Mouse (Mus musculus): ENCODE measurements at regions not wholly inside any gene's neighbourhood (a gene's known extent, or its start where the extent isn't known, plus 50 kb on each side); places are given as distances from the start of the nearest gene placed in this dataset.

GRCm38 (mm10) chr13:53639584-53639983 lies 166.7 kb upstream of the Msx2 start:
- H3K4me3 ChIP-seq (replicated peaks), result no peak overlapping the region
- H3K4me1 ChIP-seq (replicated peaks), result no peaks in the 10 kb centered on the region
- DNase-seq, result no peak
- H3K27me3 ChIP-seq, result no peaks in the 10 kb centered on the region
- H3K9me3 ChIP-seq (replicated peaks), result no peaks in the 10 kb centered on the region
- no peaks in the 10 kb centered on the region for H3K36me3 ChIP-seq
- no peak for ATAC-seq (ENCODE audit: low read depth)
- no peak overlapping the region for H3K9ac ChIP-seq
- WGBS (ENCODE audit: insufficient replicate concordance), result 70% methylated on average over 5 of the region's 5 CpGs
- H3K27ac ChIP-seq, result no peak overlapping the region
- H3K4me2 ChIP-seq, result no peak overlapping the region

- WGBS (ENCODE audit: insufficient replicate concordance), result 62% methylated on average over 10 of the region's 10 CpGs
- ATAC-seq (ENCODE audit: low read depth) (no peak), DNase-seq (no peak)
- no peak overlapping the region for H3K4me2 ChIP-seq
- H3K27ac ChIP-seq, result no peak overlapping the region
- H3K4me1 ChIP-seq (replicated peaks), result no peaks in the 10 kb centered on the region
- H3K9ac ChIP-seq, result no peak overlapping the region
- no peak overlapping the region for H3K4me3 ChIP-seq (replicated peaks)
- no peaks in the 10 kb centered on the region for H3K36me3 ChIP-seq
- H3K9me3 ChIP-seq (replicated peaks), result no peaks in the 10 kb centered on the region
- H3K27me3 ChIP-seq, result no peaks in the 10 kb centered on the region
These were observed 166.2 kb upstream of the Msx2 start for GRCm38 (mm10) chr13:53639115-53639514.

GRCm38 (mm10) chr13:53636011-53636410 lies 163.1 kb upstream of the Msx2 start:
- H3K4me2 ChIP-seq, result no peak overlapping the region
- H3K4me1 ChIP-seq (replicated peaks), result no peaks in the 10 kb centered on the region
- H3K9ac ChIP-seq, result no peak overlapping the region
- DNase-seq (no peak), ATAC-seq (ENCODE audit: low read depth) (no peak)
- WGBS (ENCODE audit: insufficient replicate concordance), result 39% methylated on average over 5 of the region's 5 CpGs
- no peaks in the 10 kb centered on the region for H3K27me3 ChIP-seq
- no peaks in the 10 kb centered on the region for H3K9me3 ChIP-seq (replicated peaks)
- no peaks in the 10 kb centered on the region for H3K36me3 ChIP-seq
- no peak overlapping the region for H3K27ac ChIP-seq
- no peak overlapping the region for H3K4me3 ChIP-seq (replicated peaks)

DNA sequence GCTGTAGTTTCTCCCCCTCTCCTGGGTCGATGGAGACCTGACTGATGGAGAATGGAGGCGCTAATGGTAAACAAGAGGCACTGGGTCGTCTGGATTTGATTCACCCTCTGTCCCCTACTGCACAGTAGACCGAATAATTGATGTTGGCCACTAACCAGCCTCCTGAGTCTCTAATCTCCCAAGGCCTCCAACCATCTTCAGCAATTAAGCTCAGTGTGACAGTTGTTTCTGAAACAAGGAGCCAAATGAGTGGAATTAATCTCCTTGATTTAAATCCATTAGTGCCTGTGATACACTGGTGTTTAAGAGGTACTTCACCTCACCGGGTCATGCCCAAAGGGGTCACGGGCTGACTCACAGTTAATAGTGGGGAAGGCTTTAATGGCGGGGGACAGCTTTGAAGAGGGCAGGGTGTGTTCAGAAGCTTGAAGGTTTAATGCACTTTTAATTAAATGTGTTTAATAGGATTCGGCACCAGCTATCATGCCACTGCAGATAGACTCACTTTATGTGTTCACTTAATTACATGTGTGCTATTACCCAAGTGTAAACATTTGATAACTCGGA lies 161.8 kb upstream of the Msx2 start:
- no peaks in the 10 kb centered on the region for H3K27me3 ChIP-seq
- DNase-seq (no peak), ATAC-seq (ENCODE audit: low read depth) (no peak)
- no peak overlapping the region for H3K27ac ChIP-seq
- H3K9me3 ChIP-seq (replicated peaks), result no peaks in the 10 kb centered on the region
- WGBS (ENCODE audit: insufficient replicate concordance), result 66% methylated on average over 9 of the region's 9 CpGs
- H3K4me3 ChIP-seq (replicated peaks), result no peak overlapping the region
- no peak overlapping the region for H3K9ac ChIP-seq
- H3K4me1 ChIP-seq (replicated peaks), result no peaks in the 10 kb centered on the region
- H3K4me2 ChIP-seq, result no peak overlapping the region
- H3K36me3 ChIP-seq, result no peaks in the 10 kb centered on the region

DNA sequence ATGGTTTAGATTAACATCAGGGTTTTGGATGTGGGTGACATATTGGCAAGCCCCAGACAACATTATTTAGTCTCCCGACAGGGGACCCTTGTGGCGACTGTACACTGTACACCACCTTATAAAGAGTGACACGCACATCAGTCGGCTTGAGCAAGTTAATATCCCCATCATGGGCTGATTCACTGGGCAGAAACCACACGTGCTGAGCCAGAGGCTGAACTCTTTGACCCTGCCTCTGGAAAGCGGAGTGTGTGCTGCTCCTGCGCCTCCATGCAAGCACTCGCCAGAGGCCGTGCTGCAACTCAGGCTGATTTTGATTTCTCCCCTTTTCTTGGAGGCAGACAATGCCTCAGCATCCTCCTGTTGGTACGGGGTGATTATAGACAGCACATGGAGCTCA lies 125.2 kb upstream of the Msx2 start:
- Histone ChIP-seq H3K4me3 (replicated peaks) (no peak overlapping the region), H3K27me3 (no peaks in the 10 kb centered on the region), H3K27ac (no peak overlapping the region), H3K9me3 (replicated peaks) (no peaks in the 10 kb centered on the region), H3K4me1 (replicated peaks) (no peaks in the 10 kb centered on the region), H3K9ac (no peak overlapping the region), H3K36me3 (no peaks in the 10 kb centered on the region), H3K4me2 (no peak overlapping the region)
- no peak for ATAC-seq (ENCODE audit: low read depth)
- DNase-seq, result no peak
- 69% methylated on average over 10 of the region's 10 CpGs for WGBS (ENCODE audit: insufficient replicate concordance)

DNA sequence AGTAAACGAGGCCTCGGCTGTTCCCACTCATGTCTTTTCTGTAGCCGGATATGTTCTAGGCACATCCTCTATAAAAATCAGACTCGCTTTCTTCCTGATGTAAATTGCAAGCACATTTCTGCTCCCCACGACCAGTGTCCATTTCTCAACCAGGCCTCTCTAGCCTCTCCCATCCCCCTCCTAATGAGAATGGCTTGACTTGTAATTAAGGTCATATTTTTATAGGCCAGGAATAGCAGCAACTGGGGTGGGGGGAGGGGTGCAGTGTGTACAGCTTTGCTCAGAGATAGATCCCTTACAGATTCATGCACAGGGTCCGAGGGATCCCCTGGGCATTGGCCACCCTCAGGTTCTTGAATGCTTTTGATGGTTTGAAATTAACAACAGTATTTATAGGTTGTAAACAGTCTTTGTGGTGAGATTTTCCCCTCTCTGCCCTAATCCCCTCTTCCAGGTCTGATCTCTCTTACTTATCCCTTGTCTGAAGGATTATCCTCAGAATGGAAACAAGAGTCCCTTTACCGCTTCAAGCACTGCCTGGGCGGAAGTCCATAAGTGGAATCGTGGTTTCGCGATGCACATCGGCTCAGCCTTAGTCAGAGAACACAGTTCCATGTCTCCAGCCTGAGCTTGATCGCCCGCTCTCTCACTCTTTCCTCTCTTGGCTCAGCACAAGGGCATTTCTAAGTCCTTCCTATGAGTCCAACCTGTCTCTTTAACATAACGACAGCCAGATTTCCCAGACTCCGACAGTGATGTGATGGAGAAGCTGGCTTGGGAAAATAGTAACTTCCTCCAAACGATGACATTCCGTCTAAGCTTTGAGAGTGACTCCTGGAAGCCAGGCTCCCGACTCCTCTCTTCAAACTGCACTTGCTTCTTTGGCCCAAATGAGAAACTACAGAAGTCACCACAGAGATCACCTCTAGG lies 124.3 kb upstream of the Msx2 start:
- 69% methylated on average over 19 of the region's 19 CpGs for WGBS (ENCODE audit: insufficient replicate concordance)
- DNase-seq, result no peak

GRCm38 (mm10) chr13:53592755-53593154 lies 119.9 kb upstream of the Msx2 start:
- 8% methylated on average over 5 of the region's 5 CpGs for WGBS (ENCODE audit: insufficient replicate concordance)
- no peaks in the 10 kb centered on the region for H3K9me3 ChIP-seq (replicated peaks)
- H3K4me1 ChIP-seq (replicated peaks), result no peaks in the 10 kb centered on the region
- no peak overlapping the region for H3K4me2 ChIP-seq
- H3K27me3 ChIP-seq, result no peaks in the 10 kb centered on the region
- H3K4me3 ChIP-seq (replicated peaks), result no peak overlapping the region
- no peak for ATAC-seq (ENCODE audit: low read depth)
- DNase-seq, result no peak
- no peak overlapping the region for H3K27ac ChIP-seq
- no peaks in the 10 kb centered on the region for H3K36me3 ChIP-seq
- no peak overlapping the region for H3K9ac ChIP-seq

More for the DNA sequence above, 124.3 kb upstream of the Msx2 start:
- Histone ChIP-seq H3K27ac (no peak overlapping the region), H3K4me3 (replicated peaks) (no peak overlapping the region), H3K9me3 (replicated peaks) (no peaks in the 10 kb centered on the region), H3K36me3 (no peaks in the 10 kb centered on the region), H3K4me2 (no peak overlapping the region), H3K4me1 (replicated peaks) (no peaks in the 10 kb centered on the region), H3K9ac (no peak overlapping the region), H3K27me3 (no peaks in the 10 kb centered on the region)
- no peak for ATAC-seq (ENCODE audit: low read depth)

DNA sequence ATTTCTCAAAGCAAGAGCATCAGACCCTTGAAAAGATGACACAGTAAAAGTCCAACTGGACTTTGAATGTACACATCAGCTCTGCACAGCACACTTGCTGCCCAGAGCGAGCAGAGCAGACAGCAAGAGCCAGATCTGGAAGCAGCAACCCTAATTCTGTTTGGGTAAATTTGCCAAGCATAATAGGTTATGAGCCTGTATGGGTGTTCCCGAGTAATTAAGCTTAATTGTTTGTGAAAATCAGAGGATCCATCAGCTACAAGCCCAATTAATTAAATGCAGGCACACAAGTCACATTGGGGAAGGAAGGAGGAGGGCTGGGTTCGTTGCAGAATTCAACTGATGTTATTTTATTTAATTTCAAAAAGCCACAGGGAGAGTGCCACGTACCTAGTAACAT lies 113.9 kb upstream of the Msx2 start:
- H3K27me3 ChIP-seq, result no peaks in the 10 kb centered on the region
- no peak for DNase-seq
- H3K9ac ChIP-seq, result no peak overlapping the region
- no peak overlapping the region for H3K4me3 ChIP-seq (replicated peaks)
- no peaks in the 10 kb centered on the region for H3K4me1 ChIP-seq (replicated peaks)
- no peak overlapping the region for H3K4me2 ChIP-seq
- H3K27ac ChIP-seq, result no peak overlapping the region
- H3K9me3 ChIP-seq (replicated peaks), result no peaks in the 10 kb centered on the region
- 52% methylated on average over 4 of the region's 4 CpGs for WGBS (ENCODE audit: insufficient replicate concordance)
- no peak for ATAC-seq (ENCODE audit: low read depth)
- no peaks in the 10 kb centered on the region for H3K36me3 ChIP-seq

DNA sequence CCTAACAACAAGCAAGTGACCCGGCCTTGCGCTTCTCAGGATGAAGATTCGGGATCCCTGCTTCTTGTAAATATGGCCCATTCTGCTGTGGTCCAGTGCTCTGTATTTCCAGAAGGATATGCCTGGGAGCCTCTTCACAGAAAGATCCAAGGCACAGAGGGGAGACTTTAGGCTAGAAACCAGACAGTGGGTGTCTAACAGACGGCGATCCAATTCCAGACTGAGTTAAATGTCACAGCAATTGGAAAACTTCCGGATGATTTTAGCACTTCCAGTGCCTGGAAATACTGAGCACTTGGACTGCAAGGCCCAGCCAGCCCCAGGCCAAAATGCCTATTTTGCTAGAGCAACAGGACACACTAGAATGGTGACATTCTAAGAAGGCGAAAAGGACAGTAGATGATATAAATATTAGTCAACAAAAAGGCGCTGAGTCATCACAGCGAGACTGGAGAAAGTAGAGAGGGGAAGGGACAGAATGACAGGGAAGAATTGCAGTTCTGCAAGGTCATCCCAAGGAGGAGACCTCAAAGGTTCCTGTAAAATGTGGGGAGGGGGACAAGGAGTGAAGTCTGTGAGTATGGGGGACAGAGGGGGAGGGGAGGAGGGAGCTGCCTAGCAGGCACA lies 111.7 kb upstream of the Msx2 start:
- Histone ChIP-seq H3K27ac (no peak overlapping the region), H3K4me2 (no peak overlapping the region), H3K36me3 (no peaks in the 10 kb centered on the region), H3K9ac (no peak overlapping the region), H3K9me3 (replicated peaks) (peaks cover 5% of the 10 kb centered on the region; the same call in 1 of the 2 replicates), H3K27me3 (no peaks in the 10 kb centered on the region), H3K4me3 (replicated peaks) (no peak overlapping the region), H3K4me1 (replicated peaks) (no peaks in the 10 kb centered on the region)
- no peak for ATAC-seq (ENCODE audit: low read depth)
- WGBS (ENCODE audit: insufficient replicate concordance), result 67% methylated on average over 9 of the region's 9 CpGs
- no peak for DNase-seq

GRCm38 (mm10) chr13:53553876-53554577 lies 81.2 kb upstream of the Msx2 start:
- Histone ChIP-seq H3K9ac (no peak overlapping the region), H3K4me3 (replicated peaks) (no peak overlapping the region), H3K27me3 (no peaks in the 10 kb centered on the region), H3K9me3 (replicated peaks) (no peaks in the 10 kb centered on the region), H3K4me2 (no peak overlapping the region), H3K27ac (no peak overlapping the region), H3K36me3 (no peaks in the 10 kb centered on the region), H3K4me1 (replicated peaks) (no peaks in the 10 kb centered on the region)
- ATAC-seq (ENCODE audit: low read depth), result no peak
- no peak for DNase-seq
- 48% methylated on average over 18 of the region's 18 CpGs for WGBS (ENCODE audit: insufficient replicate concordance)

GRCm38 (mm10) chr13:53553192-53553875 lies 80.5 kb upstream of the Msx2 start:
- H3K27me3 ChIP-seq, result no peaks in the 10 kb centered on the region
- ATAC-seq (ENCODE audit: low read depth) (no peak), DNase-seq (peak; percentile 1)
- no peaks in the 10 kb centered on the region for H3K4me1 ChIP-seq (replicated peaks)
- no peaks in the 10 kb centered on the region for H3K9me3 ChIP-seq (replicated peaks)
- H3K27ac ChIP-seq, result no peak overlapping the region
- H3K4me3 ChIP-seq (replicated peaks), result no peak overlapping the region
- H3K4me2 ChIP-seq, result no peak overlapping the region
- 26% methylated on average over 13 of the region's 13 CpGs for WGBS (ENCODE audit: insufficient replicate concordance)
- no peaks in the 10 kb centered on the region for H3K36me3 ChIP-seq
- no peak overlapping the region for H3K9ac ChIP-seq
